Mouse (Mus musculus): ENCODE measurements at regions not wholly inside any gene's neighbourhood (a gene's known extent, or its start where the extent isn't known, plus 50 kb on each side); places are given as distances from the start of the nearest gene placed in this dataset.

DNA sequence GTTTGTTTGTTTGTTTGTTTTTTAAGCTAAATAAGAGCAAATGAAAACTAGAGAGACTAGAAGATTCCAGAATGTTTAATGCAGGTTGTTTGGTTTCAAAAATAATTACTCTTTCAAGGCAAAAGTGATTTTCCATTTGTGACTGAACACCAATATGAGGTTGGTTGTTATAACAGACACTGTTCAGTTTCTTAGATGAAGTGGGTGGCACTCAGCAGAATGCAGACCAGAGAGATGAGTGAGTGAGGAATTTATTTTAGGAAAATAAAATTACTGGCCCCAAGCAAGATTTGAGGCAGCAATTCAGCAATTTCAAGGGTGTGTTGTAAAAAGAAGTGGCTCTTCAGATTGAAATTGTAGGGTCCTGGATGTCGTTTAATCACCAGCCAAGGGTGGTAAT is 171.4 kb upstream of the B430305J03Rik start:
- TF ChIP-seq TCF12 (IDR thresholded peaks at IDR 0.05; ENCODE audit: low read depth, low read length) (no peak), ZNF384 (IDR thresholded peaks at IDR 0.05; ENCODE audit: low read depth, low read length) (no peak), POLR2A (IDR thresholded peaks at IDR 0.05; ENCODE audit: low read depth, low read length) (no peak), EP300 (IDR thresholded peaks at IDR 0.05; ENCODE audit: low read length) (no peak), MAFK (IDR thresholded peaks at IDR 0.05; ENCODE audit: insufficient replicate concordance, low read length) (no peak), MYC (IDR thresholded peaks at IDR 0.05; ENCODE audit: low read depth, low read length) (no peak), CHD2 (IDR thresholded peaks at IDR 0.05; ENCODE audit: low read length) (no peak)
